Mouse (Mus musculus): Measurements from ENCODE around the gene Ptgis. TPM values are rescaled to one million over a fixed set of nuclear protein-coding genes. Genes with fewer than 3 reads are reported as not detected.

The Ptgis gene
- total and polyA plus RNA-seq, 3 experiments: not detected

DNA sequence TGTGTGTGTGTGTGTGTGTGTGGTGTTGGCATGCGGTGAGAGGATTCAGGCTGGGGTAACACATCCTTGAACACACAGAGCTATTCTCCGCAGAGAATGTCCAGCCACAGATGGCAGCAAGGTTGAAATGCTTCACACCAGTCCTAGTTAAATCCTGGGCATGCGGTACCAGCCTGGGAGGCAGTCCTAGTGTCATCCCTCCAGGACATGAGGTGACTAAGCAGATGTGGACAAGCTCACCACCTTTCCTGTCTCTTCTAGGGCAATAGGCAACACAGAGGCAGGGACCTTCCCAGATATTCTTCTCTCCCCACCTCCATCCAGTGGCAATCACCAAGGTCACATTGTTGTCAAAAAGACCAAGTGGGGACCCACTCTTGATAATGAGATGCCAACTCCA is 98.1 kb downstream of the Ptgis start:
- no peak for DNase-seq (ENCODE audit: low spot score)
- Histone ChIP-seq H3K4me3 (ENCODE audit: low read depth, low read length) (no peak overlapping the region), H3K36me3 (replicated peaks) (no peaks in the 10 kb centered on the region), H3K9me3 (replicated peaks) (no peaks in the 10 kb centered on the region), H3K4me1 (ENCODE audit: insufficient read depth, low read depth, low read length) (peaks cover 6% of the 10 kb centered on the region), H3K27me3 (ENCODE audit: insufficient read depth, low read length) (peaks cover 4% of the 10 kb centered on the region; the same call in 1 of the 2 replicates)
- no peak for ATAC-seq (ENCODE audit: extremely low read depth, insufficient number of reproducible peaks, low FRiP score, poor library complexity, severe bottlenecking)
- TF ChIP-seq TAL1 (conservative IDR thresholded peaks at IDR 0.05; ENCODE audit: low read depth, low read length) (no peak), POLR2AphosphoS5 (IDR thresholded peaks at IDR 0.05; ENCODE audit: insufficient replicate concordance, low read depth, low read length) (no peak), GATA2 (IDR thresholded peaks at IDR 0.05; ENCODE audit: borderline replicate concordance, low read depth, low read length) (no peak), GATA1 (IDR thresholded peaks at IDR 0.05; ENCODE audit: borderline replicate concordance, low read length) (no peak), CTCF (IDR thresholded peaks at IDR 0.05; ENCODE audit: low read depth, low read length) (no peak)

DNA sequence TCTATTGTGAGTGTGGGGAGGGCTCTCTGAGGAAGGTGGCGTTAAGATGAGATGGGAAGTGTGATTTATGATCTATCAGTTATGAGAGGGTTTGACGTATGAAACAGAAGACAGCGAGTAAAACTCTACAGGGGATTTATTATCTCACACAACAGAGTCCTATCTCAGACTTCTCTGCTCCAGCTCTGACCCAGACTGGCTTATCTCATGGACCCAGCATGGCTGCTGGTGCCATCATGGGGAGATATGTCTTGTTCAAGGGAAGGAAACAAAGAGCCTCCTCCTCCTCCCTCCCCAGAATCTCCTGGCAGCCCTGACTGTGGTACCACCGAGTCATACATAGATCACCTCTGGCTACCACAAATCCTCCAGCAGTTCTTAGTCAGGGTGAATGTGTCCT is 98.6 kb downstream of the Ptgis start:
- no peaks in the 10 kb centered on the region for H3K9me3 ChIP-seq (replicated peaks)
- no peak overlapping the region for H3K4me3 ChIP-seq (ENCODE audit: low read depth, low read length)
- peaks cover 6% of the 10 kb centered on the region for H3K4me1 ChIP-seq (ENCODE audit: insufficient read depth, low read depth, low read length)
- ATAC-seq (ENCODE audit: extremely low read depth, insufficient number of reproducible peaks, low FRiP score, poor library complexity, severe bottlenecking) (peak; percentile 62), DNase-seq (ENCODE audit: low spot score) (no peak)
- TF ChIP-seq CTCF (IDR thresholded peaks at IDR 0.05; ENCODE audit: low read depth, low read length): no peak
- peak; percentile 39; the same call in 1 of the 2 replicates for TF ChIP-seq TAL1 (conservative IDR thresholded peaks at IDR 0.05; ENCODE audit: low read depth, low read length)
- TF ChIP-seq GATA2 (IDR thresholded peaks at IDR 0.05; ENCODE audit: borderline replicate concordance, low read depth, low read length): no peak
- no peak for TF ChIP-seq POLR2AphosphoS5 (IDR thresholded peaks at IDR 0.05; ENCODE audit: insufficient replicate concordance, low read depth, low read length)
- TF ChIP-seq GATA1 (IDR thresholded peaks at IDR 0.05; ENCODE audit: borderline replicate concordance, low read length): no peak
- H3K27me3 ChIP-seq (ENCODE audit: insufficient read depth, low read length): peaks cover 4% of the 10 kb centered on the region; the same call in 1 of the 2 replicates
- H3K36me3 ChIP-seq (replicated peaks): no peaks in the 10 kb centered on the region

Other genes starting within 250 kb of the Ptgis start
- gene Stau1, start 244.3 kb downstream of the Ptgis start, total RNA-seq (2014; fragmentation: Nextera tagmentation): 30.9 and 34.9 TPM in 2 replicates
- gene Stau1, start 244.3 kb downstream of the Ptgis start, total RNA-seq (2017): 16.9 and 23.4 TPM in 2 replicates
- 28.4 and 31.8 TPM in 2 replicates for gene Stau1, start 244.3 kb downstream of the Ptgis start, polyA plus RNA-seq (2012)
- gene Ddx27, start 225.4 kb downstream of the Ptgis start, total RNA-seq (2014; fragmentation: Nextera tagmentation): 67.3 and 80.6 TPM in 2 replicates
- gene Ddx27, start 225.4 kb downstream of the Ptgis start, total RNA-seq (2017): 89.3 and 101 TPM in 2 replicates
- gene Ddx27, start 225.4 kb downstream of the Ptgis start, polyA plus RNA-seq (2012): 124 and 137 TPM in 2 replicates
- 9.6 and 21.6 TPM in 2 replicates for gene Znfx1, start 177.6 kb downstream of the Ptgis start, total RNA-seq (2014; fragmentation: Nextera tagmentation)
- 12.4 and 13.5 TPM in 2 replicates for gene Znfx1, start 177.6 kb downstream of the Ptgis start, total RNA-seq (2017)
- 3.0 and 4.1 TPM in 2 replicates for gene Znfx1, start 177.6 kb downstream of the Ptgis start, polyA plus RNA-seq (2012)
- not detected in 2 replicates for gene Kcnb1, start 50.4 kb downstream of the Ptgis start, total RNA-seq (2014; fragmentation: Nextera tagmentation)
- gene Kcnb1, start 50.4 kb downstream of the Ptgis start, total RNA-seq (2017): 0.22 TPM in 1 of 2 replicates, not detected in the other
- gene Kcnb1, start 50.4 kb downstream of the Ptgis start, polyA plus RNA-seq (2012): not detected in 2 replicates
- gene B4galt5, start 108.6 kb upstream of the Ptgis start, total RNA-seq (2014; fragmentation: Nextera tagmentation): 0.23 TPM in 1 of 2 replicates, not detected in the other
- gene B4galt5, start 108.6 kb upstream of the Ptgis start, total RNA-seq (2017): 0.44 and 1.1 TPM in 2 replicates
- gene B4galt5, start 108.6 kb upstream of the Ptgis start, polyA plus RNA-seq (2012): 0.61 and 0.70 TPM in 2 replicates
- gene Slc9a8, start 181.1 kb upstream of the Ptgis start, total RNA-seq (2014; fragmentation: Nextera tagmentation): 67.4 and 90.4 TPM in 2 replicates
- 22.4 and 24.4 TPM in 2 replicates for gene Slc9a8, start 181.1 kb upstream of the Ptgis start, total RNA-seq (2017)
- 10.0 and 13.2 TPM in 2 replicates for gene Slc9a8, start 181.1 kb upstream of the Ptgis start, polyA plus RNA-seq (2012)

Data from G1E (cell line).